Mouse (Mus musculus): ENCODE results near the gene Wrap53.
"Not testable (repeated sequence)": the region's sequence is repeated elsewhere in the genome, so short reads cannot be mapped to it uniquely, and the experiment has no call there.

Wrap53 gene

GRCm38 (mm10) chr11:69563373-69563772 is 16.7 kb downstream of the Wrap53 start:
- DNase-seq (ENCODE audit: low spot score) = no peak

- DNase-seq (ENCODE audit: low spot score) = no peak
Observed at GRCm38 (mm10) chr11:69560896-69561854, 18.9 kb downstream of the Wrap53 start.

- peak; percentile 79 for DNase-seq (ENCODE audit: low spot score)
Observed at GRCm38 (mm10) chr11:69559851-69560765, 19.9 kb downstream of the Wrap53 start, which contains the start of gene Efnb3. Gene Efnb3, minus strand, starts transcription at chr11:69560205.

GRCm38 (mm10) chr11:69559183-69559582 is 20.9 kb downstream of the Wrap53 start:
- no peak for DNase-seq (ENCODE audit: low spot score)

GRCm38 (mm10) chr11:69558756-69559155 is 21.3 kb downstream of the Wrap53 start:
- no peak for DNase-seq (ENCODE audit: low spot score)

- DNase-seq (ENCODE audit: low spot score) = peak; percentile 76
Observed at GRCm38 (mm10) chr11:69557381-69557958, 22.6 kb downstream of the Wrap53 start.

- no peak for DNase-seq (ENCODE audit: low spot score)
Observed at GRCm38 (mm10) chr11:69554539-69555140, 25.4 kb downstream of the Wrap53 start.

GRCm38 (mm10) chr11:69553341-69553721 is 26.7 kb downstream of the Wrap53 start:
- no peak for DNase-seq (ENCODE audit: low spot score)

- peak; percentile 89 for DNase-seq (ENCODE audit: low spot score)
Observed at GRCm38 (mm10) chr11:69552622-69553340, 27.3 kb downstream of the Wrap53 start.

- DNase-seq (ENCODE audit: low spot score) = no peak
Observed at GRCm38 (mm10) chr11:69551310-69551709, 28.7 kb downstream of the Wrap53 start.

- no peak for DNase-seq (ENCODE audit: low spot score)
Observed at GRCm38 (mm10) chr11:69549060-69549656, 30.9 kb downstream of the Wrap53 start, which contains the start of gene Dnah2. Gene Dnah2, minus strand, starts transcription at chr11:69549110.

- DNase-seq (ENCODE audit: low spot score) = peak; percentile 79
Observed at GRCm38 (mm10) chr11:69547071-69547470, 33.0 kb downstream of the Wrap53 start.

GRCm38 (mm10) chr11:69546423-69547053 is 33.5 kb downstream of the Wrap53 start:
- DNase-seq (ENCODE audit: low spot score) = peak; percentile 90

- DNase-seq (ENCODE audit: low spot score) = peak; percentile 60
Observed at GRCm38 (mm10) chr11:69545957-69546356, 34.1 kb downstream of the Wrap53 start.

GRCm38 (mm10) chr11:69543598-69543997 is 36.5 kb downstream of the Wrap53 start:
- no peak for DNase-seq (ENCODE audit: low spot score)

GRCm38 (mm10) chr11:69541741-69542140 is 38.3 kb downstream of the Wrap53 start:
- DNase-seq (ENCODE audit: low spot score) = not testable (repeated sequence)

- no peak for DNase-seq (ENCODE audit: low spot score)
Observed at GRCm38 (mm10) chr11:69540700-69541099, 39.4 kb downstream of the Wrap53 start.

- DNase-seq (ENCODE audit: low spot score) = no peak
Observed at GRCm38 (mm10) chr11:69534990-69535389, 45.1 kb downstream of the Wrap53 start.

- DNase-seq (ENCODE audit: low spot score) = no peak
Observed at GRCm38 (mm10) chr11:69532480-69533150, 47.4 kb downstream of the Wrap53 start.

All from retina, embryonic 14.5 days (tissue).